In the genomic region with DNA sequence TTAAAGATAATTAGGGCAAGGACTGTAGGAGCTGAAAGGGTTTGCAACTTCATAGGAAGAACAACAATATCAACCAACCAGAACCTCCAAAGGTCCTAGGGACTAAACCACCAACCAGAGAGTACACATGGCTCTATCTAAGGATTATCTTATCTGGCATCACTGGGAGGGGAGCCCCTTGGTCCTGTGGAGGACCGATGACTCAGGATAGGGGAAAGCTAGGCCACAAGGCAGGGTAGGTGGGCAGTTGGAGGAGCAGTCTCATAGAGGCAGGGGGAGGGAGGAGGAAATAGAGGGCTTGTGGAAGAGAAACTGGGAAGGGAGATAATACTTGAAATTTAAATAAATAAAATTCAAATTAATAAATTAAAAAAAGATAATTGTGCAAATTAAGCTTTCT, we compare ENCODE assay signal across 17 mouse cellular contexts.
"Had no signal": no experiment of that assay in that cellular context is flagged by ENCODE, and none has a peak within 500 bp of the region (broad histone marks: within the 10 kb centered on the region; RNA-seq: fewer than 3 reads in every experiment).

No protein-coding gene starts in this region.

- H3K9me3 ChIP-seq: liver, embryonic 13.5 days; liver, embryonic 15.5 days; lung, embryonic 15.5 days; megakaryocyte, embryonic 14.5 days; stomach, embryonic 15.5 days had no signal

- DNase-seq: liver, embryonic 13.5 days; liver, postnatal 0 days; lung, adult 2 months; lung, postnatal 14 days; lung, postnatal 36 days; right cerebral cortex, postnatal 14 days; thymus, adult 2 months; thymus, postnatal 25 days; thymus, postnatal 4 days had no signal

- ATAC-seq: liver, postnatal 0 days; lung, postnatal 0 days had no signal

- H3K4me1 ChIP-seq: liver, embryonic 13.5 days; liver, embryonic 15.5 days; lung, embryonic 15.5 days; megakaryocyte, embryonic 14.5 days; stomach, embryonic 15.5 days had no signal

- H3K9ac ChIP-seq: liver, embryonic 13.5 days; liver, embryonic 15.5 days; liver, postnatal 0 days; lung, embryonic 15.5 days; stomach, embryonic 15.5 days had no signal

- H3K36me3 ChIP-seq: liver, embryonic 13.5 days; liver, embryonic 15.5 days; lung, embryonic 15.5 days; stomach, embryonic 15.5 days had no signal

- H3K4me2 ChIP-seq: liver, embryonic 11.5 days; liver, embryonic 13.5 days; liver, embryonic 15.5 days; lung, embryonic 15.5 days; stomach, embryonic 15.5 days had no signal

- H3K27ac ChIP-seq: liver, embryonic 13.5 days; liver, embryonic 15.5 days; lung, embryonic 15.5 days; macrophage; stomach, embryonic 15.5 days; stomach, postnatal 0 days had no signal

- H3K4me3 ChIP-seq: liver, embryonic 13.5 days; liver, embryonic 15.5 days; lung, embryonic 15.5 days; megakaryocyte, embryonic 14.5 days; stomach, embryonic 15.5 days had no signal

- H3K27me3 ChIP-seq: liver, embryonic 13.5 days; liver, embryonic 15.5 days; lung, embryonic 15.5 days; megakaryocyte, embryonic 14.5 days; stomach, embryonic 15.5 days had no signal
